Mouse (Mus musculus): Measurements from ENCODE around the gene Gabpa. TPM values are rescaled to one million over a fixed set of nuclear protein-coding genes. Genes with fewer than 3 reads are reported as not detected.
A peak's percentile ranks its signal among the peaks of the same experiment; 100 is the strongest.

Gabpa gene
- polyA plus RNA-seq, 1 experiment from 2014 or later: 39.5 TPM

DNA sequence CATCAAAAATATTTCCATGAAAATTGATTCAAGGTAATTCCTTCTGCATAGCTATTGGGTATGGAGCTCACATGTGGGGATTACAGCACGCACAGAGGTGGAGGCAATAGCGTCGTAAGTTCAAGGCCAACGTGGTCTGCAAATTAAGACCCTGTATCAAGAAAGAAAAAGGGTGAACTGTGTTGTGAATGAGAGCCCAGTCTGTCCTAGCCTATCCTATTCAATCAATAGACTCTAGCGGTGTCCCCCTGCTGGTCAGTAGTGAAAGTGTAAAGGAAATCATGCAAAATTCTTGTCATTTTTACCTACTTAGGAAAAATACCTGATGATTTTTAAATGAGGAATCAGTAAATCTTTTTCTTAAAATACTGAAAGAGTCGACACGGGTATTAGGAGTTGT lies 17.3 kb upstream of the Gabpa start:
- no peaks in the 10 kb centered on the region for H3K4me1 ChIP-seq
- H3K27me3 ChIP-seq (ENCODE audit: low read depth, poor library complexity, severe bottlenecking): no peaks in the 10 kb centered on the region
- H3K27ac ChIP-seq: no peak overlapping the region
- H3K36me3 ChIP-seq: peaks cover 12% of the 10 kb centered on the region; the same call in 1 of the 2 replicates
- DNase-seq (ENCODE audit: low spot score): no peak
- H3K4me3 ChIP-seq: no peak overlapping the region
- WGBS: 41% methylated on average over 7 of the region's 7 CpGs
- H3K9me3 ChIP-seq (replicated peaks): no peaks in the 10 kb centered on the region

GRCm38 (mm10) chr16:84825009-84825408 lies 9.7 kb upstream of the Gabpa start:
- no peak for DNase-seq (ENCODE audit: low spot score)
- WGBS: 89% methylated on average over 6 of the region's 6 CpGs
- H3K27ac ChIP-seq: no peak overlapping the region
- no peaks in the 10 kb centered on the region for H3K4me1 ChIP-seq
- no peak overlapping the region for H3K4me3 ChIP-seq
- peaks cover 81% of the 10 kb centered on the region for H3K36me3 ChIP-seq
- H3K9me3 ChIP-seq (replicated peaks): no peaks in the 10 kb centered on the region
- no peaks in the 10 kb centered on the region for H3K27me3 ChIP-seq (ENCODE audit: low read depth, poor library complexity, severe bottlenecking)

- no peak overlapping the region for H3K27ac ChIP-seq
- H3K27me3 ChIP-seq (ENCODE audit: low read depth, poor library complexity, severe bottlenecking): no peaks in the 10 kb centered on the region
- 94% methylated on average over 5 of the region's 5 CpGs for WGBS
- H3K36me3 ChIP-seq: peaks cover 61% of the 10 kb centered on the region
- no peak overlapping the region for H3K4me3 ChIP-seq
- DNase-seq (ENCODE audit: low spot score): no peak
- peaks cover 12% of the 10 kb centered on the region; the same call in 1 of the 2 replicates for H3K4me1 ChIP-seq
- no peaks in the 10 kb centered on the region for H3K9me3 ChIP-seq (replicated peaks)
These were observed 3.0 kb upstream of the Gabpa start for GRCm38 (mm10) chr16:84831696-84832095.

DNA sequence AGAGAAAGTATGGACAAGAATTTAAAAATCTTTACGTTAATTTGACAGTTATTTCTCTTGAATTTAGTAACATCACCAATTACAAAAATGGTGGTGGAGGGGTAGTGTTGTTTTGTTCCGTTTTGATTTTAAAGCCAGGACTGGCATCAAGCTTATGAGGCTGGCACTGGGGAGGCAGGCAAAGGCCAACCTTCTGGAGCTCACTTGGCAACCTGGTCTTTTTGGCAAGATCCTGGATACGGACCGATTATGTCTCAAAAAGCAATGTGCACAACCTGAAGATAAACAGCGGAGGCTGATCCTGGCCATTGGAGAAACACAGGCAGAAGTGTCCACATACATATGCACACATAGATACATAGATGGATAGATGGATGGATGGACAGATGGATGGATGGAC lies 2.0 kb upstream of the Gabpa start:
- Histone ChIP-seq H3K36me3 (peaks cover 56% of the 10 kb centered on the region), H3K4me3 (no peak overlapping the region), H3K4me1 (peaks cover 18% of the 10 kb centered on the region), H3K27me3 (ENCODE audit: low read depth, poor library complexity, severe bottlenecking) (no peaks in the 10 kb centered on the region), H3K9me3 (replicated peaks) (no peaks in the 10 kb centered on the region), H3K27ac (no peak overlapping the region)
- no peak for DNase-seq (ENCODE audit: low spot score)
- WGBS: 96% methylated on average over 5 of the region's 5 CpGs

GRCm38 (mm10) chr16:84834344-84834743 lies 381 bp upstream of the Gabpa start:
- H3K27ac ChIP-seq: peak overlapping the region; percentile 99
- no peak for DNase-seq (ENCODE audit: low spot score)
- peaks cover 18% of the 10 kb centered on the region for H3K4me1 ChIP-seq
- no peaks in the 10 kb centered on the region for H3K27me3 ChIP-seq (ENCODE audit: low read depth, poor library complexity, severe bottlenecking)
- peaks cover 52% of the 10 kb centered on the region for H3K36me3 ChIP-seq
- no peaks in the 10 kb centered on the region for H3K9me3 ChIP-seq (replicated peaks)
- peak overlapping the region; percentile 93 for H3K4me3 ChIP-seq
- 1% methylated on average over 22 of the region's 22 CpGs for WGBS

DNA sequence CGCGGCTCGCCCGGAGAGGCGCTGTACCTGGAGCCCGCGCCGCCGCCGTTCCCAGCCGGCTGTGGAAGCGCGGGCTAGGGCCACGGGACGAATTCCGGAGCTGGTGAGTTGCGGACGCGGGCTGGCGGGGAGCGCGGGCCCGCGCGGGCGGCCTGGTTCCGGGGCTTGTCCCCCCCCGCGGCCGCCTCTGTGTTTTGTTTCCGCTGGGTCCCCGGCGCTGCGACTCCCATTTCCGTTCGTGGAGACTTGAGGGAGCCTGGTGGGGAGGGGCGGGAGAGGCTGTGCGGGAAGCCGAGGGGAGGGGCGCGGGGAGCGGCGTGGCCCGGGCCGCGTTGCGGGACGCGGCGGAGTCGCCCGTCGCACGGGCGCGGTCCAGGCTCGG lies 707 bp downstream of the Gabpa start, which contains the start of gene Atp5j:
Gene Atp5j (minus strand): TSS at position 185 of the 382 bp plus-strand sequence.
- Histone ChIP-seq H3K27ac (peak within 1 kb of the TSS; percentile 99), H3K9me3 (replicated peaks) (no peaks in the 10 kb centered on the region), H3K27me3 (ENCODE audit: low read depth, poor library complexity, severe bottlenecking) (no peaks in the 10 kb centered on the region), H3K4me3 (peak within 1 kb of the TSS; percentile 93), H3K36me3 (peaks cover 50% of the 10 kb centered on the region), H3K4me1 (peaks cover 18% of the 10 kb centered on the region)
- 0% methylated on average over 55 of the region's 57 CpGs for WGBS
- DNase-seq (ENCODE audit: low spot score): peak; percentile 83

- peak overlapping the region; percentile 99 for H3K27ac ChIP-seq
- no peaks in the 10 kb centered on the region for H3K9me3 ChIP-seq (replicated peaks)
- H3K4me1 ChIP-seq: peaks cover 18% of the 10 kb centered on the region
- no peaks in the 10 kb centered on the region for H3K27me3 ChIP-seq (ENCODE audit: low read depth, poor library complexity, severe bottlenecking)
- peaks cover 50% of the 10 kb centered on the region for H3K36me3 ChIP-seq
- 9% methylated on average over 29 of the region's 29 CpGs for WGBS
- no peak for DNase-seq (ENCODE audit: low spot score)
- H3K4me3 ChIP-seq: peak overlapping the region; percentile 93
These were observed 1.4 kb downstream of the Gabpa start for GRCm38 (mm10) chr16:84835823-84836743.

GRCm38 (mm10) chr16:84838576-84838975 lies 3.9 kb downstream of the Gabpa start:
- Histone ChIP-seq H3K9me3 (replicated peaks) (no peaks in the 10 kb centered on the region), H3K4me3 (no peak overlapping the region), H3K36me3 (peaks cover 53% of the 10 kb centered on the region), H3K27me3 (ENCODE audit: low read depth, poor library complexity, severe bottlenecking) (no peaks in the 10 kb centered on the region), H3K27ac (no peak overlapping the region), H3K4me1 (peaks cover 18% of the 10 kb centered on the region)
- DNase-seq (ENCODE audit: low spot score): no peak
- WGBS: 88% methylated on average over 2 of the region's 2 CpGs

- Histone ChIP-seq H3K4me3 (no peak overlapping the region), H3K27me3 (ENCODE audit: low read depth, poor library complexity, severe bottlenecking) (no peaks in the 10 kb centered on the region), H3K9me3 (replicated peaks) (no peaks in the 10 kb centered on the region), H3K27ac (no peak overlapping the region), H3K4me1 (no peaks in the 10 kb centered on the region), H3K36me3 (peaks cover 96% of the 10 kb centered on the region)
- DNase-seq (ENCODE audit: low spot score): no peak
- WGBS: 92% methylated on average over 6 of the region's 6 CpGs
These were observed 18.8 kb downstream of the Gabpa start for GRCm38 (mm10) chr16:84853492-84853891.

DNA sequence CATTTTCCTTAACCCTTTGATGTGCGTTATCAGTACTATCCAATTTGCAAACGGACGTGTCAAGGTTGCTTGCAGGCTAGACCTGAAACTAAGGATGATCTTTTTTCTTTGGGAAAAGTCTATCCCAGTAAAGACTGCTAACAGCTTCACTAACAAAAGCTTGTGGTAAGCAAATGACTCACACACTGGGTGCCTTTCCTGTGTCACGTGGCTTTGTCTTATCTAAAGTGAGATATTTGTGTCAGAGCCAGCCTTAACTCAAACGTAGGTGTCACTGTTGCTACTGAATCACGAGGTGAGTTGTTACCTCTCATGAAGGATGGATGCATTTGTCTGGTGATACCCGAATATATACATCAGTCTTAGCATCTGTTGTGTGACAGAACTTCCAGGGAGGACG lies 29.9 kb downstream of the Gabpa start:
- H3K9me3 ChIP-seq (replicated peaks): no peaks in the 10 kb centered on the region
- WGBS: 92% methylated on average over 8 of the region's 8 CpGs
- no peak overlapping the region for H3K4me3 ChIP-seq
- H3K27ac ChIP-seq: no peak overlapping the region
- peaks cover 52% of the 10 kb centered on the region for H3K36me3 ChIP-seq
- no peaks in the 10 kb centered on the region for H3K4me1 ChIP-seq
- DNase-seq (ENCODE audit: low spot score): no peak
- no peaks in the 10 kb centered on the region for H3K27me3 ChIP-seq (ENCODE audit: low read depth, poor library complexity, severe bottlenecking)

GRCm38 (mm10) chr16:84873805-84874204 lies 39.1 kb downstream of the Gabpa start:
- no peak for DNase-seq (ENCODE audit: low spot score)
- Histone ChIP-seq H3K36me3 (no peaks in the 10 kb centered on the region), H3K4me1 (no peaks in the 10 kb centered on the region), H3K9me3 (replicated peaks) (no peaks in the 10 kb centered on the region), H3K27me3 (ENCODE audit: low read depth, poor library complexity, severe bottlenecking) (no peaks in the 10 kb centered on the region), H3K4me3 (no peak overlapping the region), H3K27ac (no peak overlapping the region)
- WGBS: 84% methylated on average over 8 of the region's 8 CpGs

DNA sequence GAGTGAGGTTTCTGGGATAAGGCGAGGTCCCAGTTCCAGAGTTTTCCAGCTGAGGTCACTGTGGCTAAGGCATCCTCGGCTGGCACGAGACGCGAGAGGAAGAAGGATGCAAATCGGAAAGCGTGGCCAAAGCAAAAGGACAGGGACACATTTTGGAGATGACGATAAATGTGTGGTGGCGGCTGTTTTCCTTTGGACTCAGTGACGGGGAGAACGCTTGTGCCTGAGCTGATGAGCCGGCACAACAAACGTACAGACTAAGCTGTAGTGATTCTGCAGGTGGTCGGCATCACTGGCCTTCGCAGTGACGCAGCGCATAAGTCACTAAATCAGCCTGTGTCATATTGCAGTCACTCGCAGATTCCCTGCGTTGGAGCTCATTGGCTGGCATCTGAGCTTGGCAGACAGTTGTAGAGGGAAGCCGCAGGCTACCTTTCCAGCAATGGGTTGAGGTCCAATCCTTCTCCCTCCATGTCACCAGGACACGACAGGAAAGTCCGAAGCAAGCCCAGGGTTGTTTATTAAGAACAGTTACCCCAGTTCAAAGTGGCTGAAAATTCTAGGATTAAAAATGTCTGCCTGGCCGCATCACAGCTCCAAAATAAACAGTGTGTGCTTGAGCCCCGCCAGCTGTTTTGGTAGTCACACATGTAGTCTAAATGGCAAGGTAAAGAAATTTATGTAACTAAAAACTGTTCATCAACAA lies 40.4 kb downstream of the Gabpa start:
- H3K27ac ChIP-seq: no peak overlapping the region
- 85% methylated on average over 24 of the region's 24 CpGs for WGBS
- H3K36me3 ChIP-seq: no peaks in the 10 kb centered on the region
- H3K4me3 ChIP-seq: no peak overlapping the region
- no peaks in the 10 kb centered on the region for H3K27me3 ChIP-seq (ENCODE audit: low read depth, poor library complexity, severe bottlenecking)
- no peak for DNase-seq (ENCODE audit: low spot score)
- no peaks in the 10 kb centered on the region for H3K9me3 ChIP-seq (replicated peaks)
- no peaks in the 10 kb centered on the region for H3K4me1 ChIP-seq

DNA sequence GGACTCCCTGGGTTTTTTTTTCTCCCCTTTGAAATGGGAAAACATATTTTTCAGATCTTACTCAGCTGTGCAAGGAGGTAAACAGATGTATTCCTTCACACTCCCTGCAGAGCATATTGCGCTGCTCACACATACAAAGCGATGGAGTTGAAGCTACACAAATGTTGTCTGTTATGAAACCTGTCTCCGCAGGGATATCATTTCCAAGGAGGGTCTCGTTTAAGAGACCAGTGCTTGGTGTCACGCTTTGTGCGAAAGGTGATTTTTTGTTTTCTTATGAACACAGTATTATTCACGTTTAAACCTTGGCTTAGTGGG lies 41.0 kb downstream of the Gabpa start:
- no peaks in the 10 kb centered on the region for H3K4me1 ChIP-seq
- H3K36me3 ChIP-seq: no peaks in the 10 kb centered on the region
- H3K27ac ChIP-seq: no peak overlapping the region
- no peaks in the 10 kb centered on the region for H3K27me3 ChIP-seq (ENCODE audit: low read depth, poor library complexity, severe bottlenecking)
- no peak for DNase-seq (ENCODE audit: low spot score)
- no peaks in the 10 kb centered on the region for H3K9me3 ChIP-seq (replicated peaks)
- WGBS: 92% methylated on average over 7 of the region's 7 CpGs
- H3K4me3 ChIP-seq: no peak overlapping the region

Data from limb, embryonic 10.5 days (tissue).